ENCODE assay signal across 8 mouse cellular contexts in the genomic region with DNA sequence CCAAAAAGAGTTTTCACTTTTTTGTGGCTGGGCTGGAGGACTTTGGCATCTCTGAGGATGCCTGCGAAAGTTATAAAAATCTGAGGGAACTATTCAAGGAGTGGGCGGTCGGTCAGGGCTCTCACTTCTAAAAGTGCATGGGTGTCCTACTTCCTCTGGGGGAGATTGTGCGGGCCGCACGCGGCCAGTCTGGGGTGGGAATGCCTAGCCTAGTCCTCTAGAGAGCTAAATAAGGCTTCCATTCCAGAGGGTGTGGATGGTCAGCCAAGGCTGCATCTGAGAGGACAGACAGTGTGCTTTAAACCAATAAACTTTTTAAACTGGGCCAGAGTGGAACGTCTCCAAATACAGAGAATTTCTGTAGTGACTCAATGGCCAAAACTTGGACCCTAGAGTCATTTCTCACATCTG. TPM values are rescaled to one million over a fixed set of nuclear protein-coding genes. Genes with fewer than 3 reads are reported as not detected.
DNase-seq lines count a peak whose midpoint lies in the region; ATAC-seq and TF ChIP-seq lines count a peak whose summit lies in the region.

No protein-coding gene starts in this region.

- H3K27ac ChIP-seq in forebrain, embryonic 13.5 days: peak overlapping the region; percentile 93
- H3K27ac ChIP-seq in lung, embryonic 15.5 days: peak overlapping the region; percentile 91
- peak overlapping the region; percentile 91 for H3K27ac ChIP-seq in stomach, postnatal 0 days (replicated peaks)

- H3K36me3 ChIP-seq in forebrain, embryonic 13.5 days (ENCODE audit: poor library complexity, severe bottlenecking): peaks cover 6% of the 10 kb centered on the region; the same call in 1 of the 2 replicates
- H3K36me3 ChIP-seq in lung, embryonic 15.5 days: no peaks in the 10 kb centered on the region
- no peaks in the 10 kb centered on the region for H3K36me3 ChIP-seq in stomach, postnatal 0 days (ENCODE audit: control insufficient read depth, insufficient read depth, low read length)

- peak overlapping the region; percentile 78 for H3K4me3 ChIP-seq in forebrain, embryonic 13.5 days
- peak overlapping the region; percentile 76 for H3K4me3 ChIP-seq in lung, embryonic 15.5 days
- peak overlapping the region; percentile 69 for H3K4me3 ChIP-seq in stomach, postnatal 0 days (ENCODE audit: low read depth, low read length)

- peak overlapping the region; percentile 96 for H3K9ac ChIP-seq in forebrain, embryonic 13.5 days
- H3K9ac ChIP-seq in lung, embryonic 15.5 days: peak overlapping the region; percentile 88
- peak overlapping the region; percentile 80 for H3K9ac ChIP-seq in stomach, postnatal 0 days (ENCODE audit: low read length)

- 0 out of 2 replicates have a peak, but pooled peaks cover 4% of the 10 kb centered on the region for H3K27me3 ChIP-seq in forebrain, embryonic 13.5 days
- H3K27me3 ChIP-seq in lung, embryonic 15.5 days: peaks cover 6% of the 10 kb centered on the region; the same call in 1 of the 2 replicates
- no peaks in the 10 kb centered on the region for H3K27me3 ChIP-seq in stomach, postnatal 0 days (ENCODE audit: control insufficient read depth, insufficient read depth, low read length)

- no peak for ATAC-seq in forebrain, embryonic 13.5 days
- ATAC-seq in lung, embryonic 15.5 days (ENCODE audit: borderline replicate concordance, extremely low read depth, low FRiP score, low TSS enrichment): no peak
- ATAC-seq in stomach, postnatal 0 days (ENCODE audit: low FRiP score, low TSS enrichment): no peak

- WGBS in forebrain, embryonic 13.5 days: 4% methylated on average over 8 of the region's 8 CpGs
- 2% methylated on average over 8 of the region's 8 CpGs for WGBS in lung, embryonic 15.5 days
- WGBS in stomach, postnatal 0 days: 27% methylated on average over 8 of the region's 8 CpGs

- peak overlapping the region; percentile 89 for H3K4me2 ChIP-seq in forebrain, embryonic 13.5 days
- peak overlapping the region; percentile 65 for H3K4me2 ChIP-seq in lung, embryonic 15.5 days
- H3K4me2 ChIP-seq in stomach, postnatal 0 days (replicated peaks; ENCODE audit: low read depth): peak overlapping the region; percentile 76

- intact Hi-C loops in heart, postnatal 36 days (cut with DNase I): loop anchor here (2.0 kb wide), 2 partner anchors 14 to 34 kb away; no protein-coding TSS in a partner anchor
- intact Hi-C loops in left cerebral cortex, postnatal 10 days (cut with DNase I): no loop called here

- H3K4me1 ChIP-seq in forebrain, embryonic 13.5 days: peaks cover 36% of the 10 kb centered on the region
- H3K4me1 ChIP-seq in lung, embryonic 15.5 days: peaks cover 31% of the 10 kb centered on the region
- H3K4me1 ChIP-seq in stomach, postnatal 0 days (replicated peaks; ENCODE audit: control insufficient read depth, insufficient read depth): no peaks in the 10 kb centered on the region

- peak; percentile 47 for DNase-seq in adrenal gland, postnatal 14 days
- no peak for DNase-seq in adrenal gland, postnatal 25 days
- DNase-seq in heart, postnatal 36 days: peak; percentile 52 to 66
- no peak for DNase-seq in stomach, postnatal 0 days (ENCODE audit: low spot score)
- no peak for DNase-seq in left cerebral cortex, postnatal 10 days (ENCODE audit: extremely low spot score in 1 of 2, low spot score in 2 of 2)
- DNase-seq in layer of hippocampus, adult 11-12 months (ENCODE audit: low spot score): no peak

- no peak for TF ChIP-seq EP300 in stomach, postnatal 0 days (optimal IDR thresholded peaks at IDR 0.05)

- 0 out of 2 replicates have a peak, but pooled peaks cover 4% of the 10 kb centered on the region for H3K9me3 ChIP-seq in forebrain, embryonic 13.5 days (replicated peaks)
- H3K9me3 ChIP-seq in lung, embryonic 15.5 days: no peaks in the 10 kb centered on the region
- no peaks in the 10 kb centered on the region for H3K9me3 ChIP-seq in stomach, postnatal 0 days (ENCODE audit: control insufficient read depth, low read length)

- TF ChIP-seq CTCF in stomach, postnatal 0 days (IDR thresholded peaks at IDR 0.05; ENCODE audit: low read depth): no peak

RNA-seq across cellular contexts. Expression of a gene that starts 1.9 kb away (rescaled TPM):
- 96.0 and 96.5 TPM in 2 replicates for total RNA-seq in adrenal gland, postnatal 14 days (2021)
- total RNA-seq in adrenal gland, postnatal 25 days (2021): 91.9 and 104 TPM in 2 replicates
- 30.6 and 37.8 TPM in 2 replicates for polyA plus RNA-seq in forebrain, embryonic 13.5 days (2015; fragmentation: Nextera tagmentation; extraction: Ambion mirVana)
- total RNA-seq in heart, postnatal 36 days (2021): 10 to 100 TPM; 51.7 to 54.5 TPM
- polyA plus RNA-seq in lung, embryonic 15.5 days (2015; fragmentation: Nextera tagmentation; extraction: Ambion mirVana): 92.0 and 95.3 TPM in 2 replicates
- polyA plus RNA-seq in stomach, postnatal 0 days (2015; fragmentation: Nextera tagmentation; extraction: Ambion mirVana): 19.4 and 20.9 TPM in 2 replicates
- 10 to 100 TPM; 46.3 to 49.9 TPM for total RNA-seq in left cerebral cortex, postnatal 10 days (2021)

Comparison
In these comparisons a context has a peak if more than half of its experiments do, and no peak if none do; other contexts are left out.
1. DNase-seq: peak in adrenal gland, postnatal 14 days (single experiment) and heart, postnatal 36 days (2 of 2); none in adrenal gland, postnatal 25 days (single experiment), stomach, postnatal 0 days (single experiment), left cerebral cortex, postnatal 10 days (0 of 2) and layer of hippocampus, adult 11-12 months (single experiment).
2. Peak in every context shown above with its lines, with median percentiles within 50 percentile points of each other: H3K27ac ChIP-seq, H3K4me2 ChIP-seq, H3K4me3 ChIP-seq and H3K9ac ChIP-seq.